Mouse (Mus musculus): ENCODE measurements at regions not wholly inside any gene's neighbourhood (a gene's known extent, or its start where the extent isn't known, plus 50 kb on each side); places are given as distances from the start of the nearest gene placed in this dataset.

- TF ChIP-seq POLR2A (IDR thresholded peaks at IDR 0.05; ENCODE audit: borderline replicate concordance, extremely low read depth, low read depth, low read length) = no peak
- no peak for TF ChIP-seq CTCF (IDR thresholded peaks at IDR 0.05; ENCODE audit: insufficient read depth, low read length)
These were observed 253.8 kb upstream of the Sdr16c6 start for GRCm38 (mm10) chr4:4331105-4331504.
